Mouse (Mus musculus): ENCODE data around the gene Cpox. TPM values are rescaled to one million over a fixed set of nuclear protein-coding genes. Genes with fewer than 3 reads are reported as not detected.
A peak's percentile ranks its signal among the peaks of the same experiment; 100 is the strongest.

The Cpox gene
- total RNA-seq, 2 experiments from 2014 or later = 17.7 to 36.6 TPM

DNA sequence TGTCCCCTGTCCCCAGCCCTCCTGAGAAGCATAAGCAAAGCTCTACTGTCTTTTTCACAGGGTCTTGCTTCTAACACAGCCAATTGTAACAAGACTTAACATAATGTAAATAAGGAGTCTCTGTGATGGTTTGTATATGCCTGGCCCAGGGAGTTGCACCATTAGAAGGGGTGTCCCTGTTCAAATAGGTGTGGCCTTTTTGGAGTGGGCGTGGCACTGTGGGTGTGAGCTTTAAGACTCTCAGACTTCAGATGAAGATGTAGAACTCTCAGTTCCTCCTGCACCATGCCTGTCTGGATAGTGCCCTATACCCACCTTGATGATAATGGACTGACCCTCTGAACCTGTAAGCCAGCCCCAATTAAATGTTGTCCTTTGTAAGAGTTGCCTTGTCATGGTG is 68.7 kb downstream of the Cpox start:
- ATAC-seq (ENCODE audit: poor library complexity, severe bottlenecking) = peak; percentile 63; the same call in 1 of the 2 replicates

GRCm38 (mm10) chr16:58740751-58741150 is 70.7 kb downstream of the Cpox start:
- no peak for ATAC-seq (ENCODE audit: poor library complexity, severe bottlenecking)

GRCm38 (mm10) chr16:58746715-58747114 is 76.6 kb downstream of the Cpox start:
- ATAC-seq (ENCODE audit: poor library complexity, severe bottlenecking) = peak; percentile 41; the same call in 1 of the 2 replicates

DNA sequence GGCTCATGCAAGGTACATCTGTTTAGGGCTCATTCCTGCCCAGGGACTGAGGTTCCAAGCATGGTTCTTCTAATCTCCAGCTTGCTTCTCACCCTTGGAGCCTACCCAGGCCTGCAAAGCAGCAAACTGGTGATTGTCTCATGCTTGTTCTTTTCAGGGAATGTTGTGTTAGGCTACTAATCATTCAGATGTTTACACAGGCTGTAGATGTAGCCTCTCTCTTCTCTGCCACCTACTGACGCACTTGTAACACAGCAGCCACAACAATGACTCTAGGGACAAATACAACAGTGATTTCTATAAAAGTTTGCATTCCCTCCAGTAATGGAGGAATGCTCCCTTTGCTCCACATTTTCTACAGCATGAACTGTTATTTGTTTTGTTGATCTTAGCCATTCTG is 81.2 kb downstream of the Cpox start:
- ATAC-seq (ENCODE audit: poor library complexity, severe bottlenecking) = peak; percentile 84

DNA sequence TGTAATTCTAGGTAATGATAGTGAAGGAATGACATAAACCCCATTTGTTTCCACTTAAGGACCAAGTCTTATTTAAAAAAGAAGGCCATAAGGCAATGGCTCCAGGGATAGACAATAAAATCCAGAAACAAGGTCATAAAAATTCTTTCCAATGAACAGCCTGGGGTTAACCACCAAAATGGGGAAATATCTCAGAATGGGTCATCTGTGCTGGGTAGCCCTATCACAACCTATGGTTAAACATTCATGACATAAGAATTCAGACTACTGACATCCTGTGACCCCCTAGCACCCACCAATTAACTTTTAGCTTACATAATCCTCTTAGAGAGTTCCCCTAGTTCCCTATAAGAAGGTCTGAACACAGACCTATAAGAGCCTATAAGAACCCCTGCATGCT is 86.1 kb downstream of the Cpox start:
- ATAC-seq (ENCODE audit: poor library complexity, severe bottlenecking) = 0 out of 2 replicates have a peak, but pooled peaks have one; percentile 30

DNA sequence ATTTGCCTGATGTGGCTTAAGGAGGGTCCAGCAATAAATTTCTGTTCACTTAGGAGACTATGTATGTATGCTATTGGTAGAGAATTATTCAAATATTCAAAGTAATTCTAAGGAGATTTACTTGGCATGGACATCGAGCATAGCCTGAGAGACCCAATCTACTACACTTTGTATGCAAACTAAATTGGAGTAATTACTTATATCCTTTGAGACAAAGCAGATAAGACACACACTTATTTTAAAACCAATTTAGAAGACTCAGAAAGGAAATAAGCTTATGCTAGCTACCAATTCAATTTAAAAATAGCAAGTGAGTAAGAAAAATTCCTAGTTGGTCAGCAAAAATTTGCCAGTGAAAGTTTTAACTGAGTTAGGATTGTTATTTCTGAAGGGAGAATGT is 93.0 kb downstream of the Cpox start, which contains the start of gene Olfr172:
TSS of gene Olfr172 (minus strand) at position 101 of the 400 bp plus-strand sequence.
- no peak for ATAC-seq (ENCODE audit: poor library complexity, severe bottlenecking)

Other genes starting within 250 kb of the Cpox start
- gene St3gal6, start 146.0 kb upstream of the Cpox start, total RNA-seq (2015) = 9.4 and 15.6 TPM in 2 replicates
- 11.9 and 17.3 TPM in 2 replicates for gene St3gal6, start 146.0 kb upstream of the Cpox start, total RNA-seq (2017)
- gene Gm813, start 53.3 kb upstream of the Cpox start, total RNA-seq (2015) = not detected in 2 replicates
- gene Gm813, start 53.3 kb upstream of the Cpox start, total RNA-seq (2017) = not detected in 2 replicates
- gene E330017A01Rik, start 31.6 kb upstream of the Cpox start, total RNA-seq (2015) = not detected in 2 replicates
- gene E330017A01Rik, start 31.6 kb upstream of the Cpox start, total RNA-seq (2017) = not detected in 2 replicates
- 1.8 and 3.1 TPM in 2 replicates for gene Gpr15, start 48.8 kb downstream of the Cpox start, total RNA-seq (2015)
- 4.2 and 6.7 TPM in 2 replicates for gene Gpr15, start 48.8 kb downstream of the Cpox start, total RNA-seq (2017)
- 65.0 and 74.3 TPM in 2 replicates for gene Cldnd1, start 57.6 kb downstream of the Cpox start, total RNA-seq (2015)
- gene Cldnd1, start 57.6 kb downstream of the Cpox start, total RNA-seq (2017) = 16.9 and 25.2 TPM in 2 replicates
- gene Olfr172, start 92.9 kb downstream of the Cpox start, total RNA-seq (2015) = not detected in 2 replicates
- not detected in 2 replicates for gene Olfr172, start 92.9 kb downstream of the Cpox start, total RNA-seq (2017)
- gene Olfr173, start 130.0 kb downstream of the Cpox start, total RNA-seq (2015) = not detected in 2 replicates
- gene Olfr173, start 130.0 kb downstream of the Cpox start, total RNA-seq (2017) = not detected in 2 replicates
- not detected in 2 replicates for gene Olfr175-ps1, start 156.5 kb downstream of the Cpox start, total RNA-seq (2015)
- gene Olfr175-ps1, start 156.5 kb downstream of the Cpox start, total RNA-seq (2017) = not detected in 2 replicates
- not detected in 2 replicates for gene Olfr177, start 204.5 kb downstream of the Cpox start, total RNA-seq (2015)
- not detected in 2 replicates for gene Olfr177, start 204.5 kb downstream of the Cpox start, total RNA-seq (2017)
- not detected in 2 replicates for gene Olfr178, start 221.8 kb downstream of the Cpox start, total RNA-seq (2015)
- gene Olfr178, start 221.8 kb downstream of the Cpox start, total RNA-seq (2017) = not detected in 2 replicates